Mouse (Mus musculus) C2C12 (cell line): ENCODE data around the gene Cenpj. TPM values are rescaled to one million over a fixed set of nuclear protein-coding genes. Genes with fewer than 3 reads are reported as not detected.

ENCODE experiments used
- H3K27me3 ChIP-seq: one replicate; pipeline ENCODE4 v1.6.1; 2011; ENCODE audit not compliant: control insufficient read depth, insufficient read depth, insufficient read length
- H3K36me3 ChIP-seq: one replicate; pipeline ENCODE4 v1.6.1; 2011; ENCODE audit not compliant: control insufficient read depth, insufficient read depth
- H3K4me3 ChIP-seq: one replicate; pipeline ENCODE4 v1.5.1; 2011; ENCODE audit warnings: mild to moderate bottlenecking, control low read depth; ENCODE audit not compliant: poor library complexity, insufficient read depth, severe bottlenecking
- H3K79me2 ChIP-seq: one replicate; pipeline ENCODE4 v1.6.1; 2011; ENCODE audit not compliant: control insufficient read depth, insufficient read depth
- H3K79me3 ChIP-seq: one replicate; pipeline ENCODE4 v1.6.1; 2011; ENCODE audit warnings: low read depth, control low read depth
- H3ac ChIP-seq: one replicate; pipeline ENCODE3; 2011; ENCODE audit warnings: low read depth; ENCODE audit not compliant: control insufficient read depth, insufficient read length
- CEBPB ChIP-seq: IDR thresholded peaks from one replicate; pipeline ENCODE4 v1.6.1; 2011; ENCODE audit warnings: low read depth, mild to moderate bottlenecking, control low read depth, moderate library complexity
- CTCF ChIP-seq: IDR thresholded peaks from one replicate; pipeline ENCODE4 v1.5.1; 2011; ENCODE audit not compliant: control insufficient read depth, insufficient read depth, insufficient read length
- FOSL1 ChIP-seq: IDR thresholded peaks from one replicate; pipeline ENCODE4 v1.8.0; 2011; ENCODE audit warnings: mild to moderate bottlenecking, low read length; ENCODE audit not compliant: poor library complexity, insufficient read depth, severe bottlenecking
- MAX ChIP-seq: IDR thresholded peaks from one replicate; pipeline ENCODE4 v1.6.1; 2011; ENCODE audit warnings: mild to moderate bottlenecking, control low read depth
- MYOD1 ChIP-seq: IDR thresholded peaks from one replicate; pipeline ENCODE4 v1.6.1; 2011; ENCODE audit warnings: low read depth; ENCODE audit not compliant: control insufficient read depth, insufficient read length
- MYOG ChIP-seq: IDR thresholded peaks from one replicate; pipeline ENCODE4 v1.6.1; 2011; ENCODE audit not compliant: control insufficient read depth, insufficient read length; ENCODE audit errors: extremely low read depth
- USF1 ChIP-seq: IDR thresholded peaks from one replicate; pipeline ENCODE4 v1.6.1; 2011; ENCODE audit warnings: low read depth, mild to moderate bottlenecking, control low read depth, moderate library complexity
- polyA plus RNA-seq: library from polyadenylated mRNA; unstranded; fragments of >200 nt; fragmentation: generic; extraction: Trizol; gene quantifications from one replicate; pipeline ENCODE4 v1.2.1, GENCODE M21; 2012; ENCODE audit warnings: missing spikeins

Gene Cenpj
- polyA plus RNA-seq, 1 experiment = 2.5 TPM

GRCm38 (mm10) chr14:56602069-56602468 is 26.8 kb upstream of the Cenpj start:
- H3K79me3 ChIP-seq = no peaks in the 10 kb centered on the region
- no peak for TF ChIP-seq USF1
- TF ChIP-seq FOSL1 = no peak
- no peak for TF ChIP-seq CEBPB
- TF ChIP-seq MYOD1 = no peak
- no peak for TF ChIP-seq CTCF
- TF ChIP-seq MYOG = no peak
- no peak for TF ChIP-seq MAX
- peaks cover 28% of the 10 kb centered on the region for H3K36me3 ChIP-seq

GRCm38 (mm10) chr14:56598759-56599158 is 23.5 kb upstream of the Cenpj start:
- no peaks in the 10 kb centered on the region for H3K79me3 ChIP-seq
- TF ChIP-seq FOSL1 = no peak
- peak; percentile 53 for TF ChIP-seq CTCF
- TF ChIP-seq MYOD1 = no peak
- peak; percentile 68 for TF ChIP-seq USF1
- H3K36me3 ChIP-seq = peaks cover 37% of the 10 kb centered on the region
- H3K79me2 ChIP-seq = no peaks in the 10 kb centered on the region
- no peak overlapping the region for H3ac ChIP-seq
- no peak overlapping the region for H3K4me3 ChIP-seq
- H3K27me3 ChIP-seq = no peaks in the 10 kb centered on the region

More at GRCm38 (mm10) chr14:56602069-56602468, 26.8 kb upstream of the Cenpj start:
- Histone ChIP-seq H3K79me2 (no peaks in the 10 kb centered on the region), H3ac (no peak overlapping the region), H3K4me3 (no peak overlapping the region), H3K27me3 (no peaks in the 10 kb centered on the region)

- H3K79me2 ChIP-seq = no peaks in the 10 kb centered on the region
- H3K4me3 ChIP-seq = no peak overlapping the region
- no peaks in the 10 kb centered on the region for H3K79me3 ChIP-seq
- TF ChIP-seq MYOG = no peak
- TF ChIP-seq CEBPB = no peak
- no peak for TF ChIP-seq MAX
- no peak for TF ChIP-seq CTCF
- TF ChIP-seq MYOD1 = no peak
- no peak overlapping the region for H3ac ChIP-seq
- no peaks in the 10 kb centered on the region for H3K27me3 ChIP-seq
- H3K36me3 ChIP-seq = peaks cover 55% of the 10 kb centered on the region
Measured at GRCm38 (mm10) chr14:56594811-56595210, 19.6 kb upstream of the Cenpj start.

GRCm38 (mm10) chr14:56592191-56592590 is 17.0 kb upstream of the Cenpj start:
- Histone ChIP-seq H3K36me3 (peaks cover 43% of the 10 kb centered on the region), H3K4me3 (no peak overlapping the region), H3K79me2 (no peaks in the 10 kb centered on the region), H3K79me3 (no peaks in the 10 kb centered on the region), H3ac (no peak overlapping the region), H3K27me3 (no peaks in the 10 kb centered on the region)
- no peak for TF ChIP-seq CEBPB
- no peak for TF ChIP-seq CTCF
- TF ChIP-seq MAX = no peak
- no peak for TF ChIP-seq MYOG
- TF ChIP-seq MYOD1 = no peak
- no peak for TF ChIP-seq FOSL1
- TF ChIP-seq USF1 = no peak

GRCm38 (mm10) chr14:56582294-56582693 is 7.1 kb upstream of the Cenpj start:
- H3K79me2 ChIP-seq = no peaks in the 10 kb centered on the region
- TF ChIP-seq MYOD1 = no peak
- TF ChIP-seq MYOG = no peak
- no peak for TF ChIP-seq USF1
- TF ChIP-seq CEBPB = no peak
- TF ChIP-seq CTCF = no peak
- no peak for TF ChIP-seq FOSL1
- TF ChIP-seq MAX = no peak
- H3K36me3 ChIP-seq = peaks cover 14% of the 10 kb centered on the region
- H3K27me3 ChIP-seq = no peaks in the 10 kb centered on the region
- no peak overlapping the region for H3K4me3 ChIP-seq
- H3K79me3 ChIP-seq = peaks cover 1% of the 10 kb centered on the region
- H3ac ChIP-seq = no peak overlapping the region

GRCm38 (mm10) chr14:56581117-56581516 is 5.9 kb upstream of the Cenpj start:
- peak; percentile 49 for TF ChIP-seq MYOD1
- no peak for TF ChIP-seq CTCF
- Histone ChIP-seq H3K27me3 (no peaks in the 10 kb centered on the region), H3K79me3 (peaks cover 1% of the 10 kb centered on the region), H3K4me3 (no peak overlapping the region), H3K79me2 (peaks cover 7% of the 10 kb centered on the region), H3ac (no peak overlapping the region), H3K36me3 (peaks cover 14% of the 10 kb centered on the region)

- Histone ChIP-seq H3K79me3 (peaks cover 1% of the 10 kb centered on the region), H3K27me3 (no peaks in the 10 kb centered on the region), H3K36me3 (no peaks in the 10 kb centered on the region), H3K79me2 (peaks cover 9% of the 10 kb centered on the region), H3K4me3 (no peak overlapping the region), H3ac (no peak overlapping the region)
- TF ChIP-seq CTCF (no peak), MYOD1 (no peak), MAX (no peak), FOSL1 (no peak), CEBPB (no peak), USF1 (no peak), MYOG (no peak)
Measured at GRCm38 (mm10) chr14:56579011-56579410, 3.8 kb upstream of the Cenpj start.
